Mouse (Mus musculus) cerebellum, postnatal 4 days (tissue): Measurements from ENCODE around the gene E130308A19Rik.

ENCODE experiments used
- DNase-seq, 2 experiments: peaks; one replicate each; pipeline ENCODE4 v3.0.0; 2022; ENCODE audit warnings: low spot score in 2 of 2, mixed read lengths in 1 of 2

Gene E130308A19Rik

DNA sequence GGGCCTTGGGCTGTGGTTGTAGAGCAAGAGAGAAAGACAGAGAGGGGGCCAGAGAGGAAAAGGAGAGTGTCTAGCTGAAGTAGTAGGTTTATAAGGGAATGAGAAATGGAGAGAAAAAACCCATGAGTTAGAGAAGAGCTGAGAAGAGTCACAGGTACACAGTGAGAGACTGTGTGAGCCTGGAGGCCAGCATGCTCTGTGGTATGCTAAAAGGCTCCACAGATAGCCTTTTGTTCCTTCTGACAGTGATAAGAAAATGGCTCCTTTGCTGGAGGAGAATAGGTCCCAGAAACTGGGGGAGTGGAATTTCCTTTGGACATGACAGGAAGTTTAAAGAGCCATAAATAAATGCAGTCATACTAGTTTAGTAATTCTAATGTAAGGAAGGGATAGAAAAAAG, 13.2 kb downstream of the E130308A19Rik start:
- DNase-seq, result no peak

DNA sequence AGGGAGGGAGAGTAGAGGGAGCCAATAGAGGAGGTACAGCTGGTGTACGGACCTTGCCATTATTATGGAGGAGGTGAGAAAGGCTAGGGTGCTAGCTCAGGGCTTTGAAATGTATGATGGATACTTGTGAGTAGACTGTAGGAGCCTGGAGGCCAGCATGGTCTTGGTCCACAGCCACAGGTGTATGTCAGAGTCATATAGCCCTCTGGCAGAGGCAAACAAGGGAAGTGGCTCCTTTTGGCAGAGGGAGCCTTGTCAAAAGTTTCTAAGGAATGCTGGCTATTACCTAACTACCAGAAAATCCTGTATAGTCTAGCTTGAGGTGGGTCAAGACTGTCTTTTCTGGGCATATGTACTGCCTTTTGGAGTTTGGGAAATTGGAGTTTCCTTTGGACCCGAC, 14.7 kb downstream of the E130308A19Rik start:
- no peak for DNase-seq

DNA sequence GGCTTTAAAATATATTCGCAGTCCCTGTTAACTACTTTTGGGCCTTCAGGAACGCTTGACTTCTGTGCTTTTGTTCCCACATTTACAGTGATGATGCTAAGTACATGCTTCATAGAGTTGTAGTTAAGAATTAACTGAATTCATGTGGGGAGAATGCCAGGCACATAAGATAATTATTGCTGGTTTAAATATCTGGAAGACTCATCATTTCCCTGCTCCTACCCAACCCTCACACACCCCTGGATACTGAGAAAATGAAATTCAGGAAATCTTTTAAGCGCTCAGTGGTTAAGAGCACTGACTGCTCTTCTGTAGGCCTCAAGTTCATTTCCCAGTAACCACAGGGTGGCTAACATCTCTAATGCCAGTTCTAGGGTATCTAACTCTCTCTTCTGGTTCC, 16.0 kb downstream of the E130308A19Rik start:
- no peak for DNase-seq

DNA sequence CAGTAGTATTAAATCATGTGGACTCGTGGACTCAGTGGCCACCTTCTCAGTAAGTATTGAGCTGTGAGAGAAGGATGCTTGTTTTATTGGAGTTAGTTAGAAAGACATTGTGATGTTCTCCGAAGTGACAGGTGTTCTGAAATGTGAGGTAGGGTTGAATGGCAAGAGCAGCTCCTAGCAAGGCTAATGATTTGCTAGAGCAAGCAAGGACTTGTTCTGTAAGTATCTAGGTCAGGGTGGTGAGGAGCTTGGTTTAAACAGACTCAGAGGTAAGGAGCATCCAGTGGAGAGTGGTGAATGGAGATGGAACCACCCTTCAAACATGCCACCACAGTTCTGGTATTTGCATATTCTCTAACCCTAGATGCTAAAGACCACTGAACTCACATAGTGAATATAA, 16.6 kb downstream of the E130308A19Rik start:
- DNase-seq, result no peak

DNA sequence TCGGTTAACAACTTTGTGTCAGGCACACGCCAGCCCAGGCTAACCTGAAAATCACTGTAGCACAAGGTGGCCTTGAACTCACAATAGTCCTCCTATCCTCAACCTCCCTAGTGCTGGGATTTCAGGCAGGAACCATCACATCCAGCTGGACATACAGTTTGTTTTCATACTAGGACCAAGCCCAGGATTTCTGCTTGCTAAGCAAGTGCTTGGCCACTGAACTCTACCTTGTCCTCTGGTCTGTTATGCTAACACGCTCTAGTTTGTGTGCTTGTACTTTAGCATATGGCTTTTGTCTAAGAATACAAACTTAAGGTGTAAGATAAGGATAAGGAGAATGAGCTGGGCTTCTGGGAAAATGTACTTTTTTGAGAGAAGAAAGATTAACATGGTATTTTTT, 18.4 kb downstream of the E130308A19Rik start:
- DNase-seq, result no peak

DNA sequence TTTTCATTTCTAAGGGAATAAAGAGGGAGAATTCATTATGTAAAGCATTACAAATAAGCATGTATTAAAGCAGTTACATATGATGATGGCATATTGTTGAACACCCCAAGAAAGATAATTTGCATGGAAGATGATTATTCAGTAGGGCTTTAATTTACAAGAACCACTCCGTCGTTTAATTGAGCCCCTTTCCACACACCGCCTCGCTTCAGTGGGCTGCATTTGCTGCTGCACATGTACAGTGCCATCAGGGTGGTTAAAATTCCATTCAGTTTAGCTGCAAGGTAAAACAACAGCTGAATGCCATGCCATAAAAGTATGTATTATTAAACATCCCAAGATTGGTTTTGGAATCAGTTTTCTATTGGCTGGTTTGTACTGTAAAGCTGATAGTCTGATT, 19.0 kb downstream of the E130308A19Rik start:
- no peak for DNase-seq

DNA sequence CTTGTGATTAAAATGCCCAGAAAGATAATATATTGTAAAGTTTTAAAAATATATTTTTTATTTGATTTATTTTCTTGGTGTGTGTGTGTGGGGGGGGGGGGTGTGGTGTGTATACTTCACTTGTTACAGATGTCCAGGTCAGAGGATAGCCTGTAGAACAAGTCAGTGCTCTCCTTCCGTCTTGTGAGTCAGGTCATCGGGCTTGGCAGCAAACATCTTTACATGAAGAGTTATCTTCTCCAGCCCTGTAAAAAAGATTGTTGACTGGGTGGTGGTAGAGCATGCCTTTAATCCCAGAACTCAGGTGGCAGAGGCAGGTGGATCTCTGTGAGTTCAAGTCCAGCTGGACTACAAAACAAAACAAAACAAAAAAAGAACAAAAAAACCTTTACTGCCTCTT, 19.6 kb downstream of the E130308A19Rik start:
- DNase-seq, result no peak

DNA sequence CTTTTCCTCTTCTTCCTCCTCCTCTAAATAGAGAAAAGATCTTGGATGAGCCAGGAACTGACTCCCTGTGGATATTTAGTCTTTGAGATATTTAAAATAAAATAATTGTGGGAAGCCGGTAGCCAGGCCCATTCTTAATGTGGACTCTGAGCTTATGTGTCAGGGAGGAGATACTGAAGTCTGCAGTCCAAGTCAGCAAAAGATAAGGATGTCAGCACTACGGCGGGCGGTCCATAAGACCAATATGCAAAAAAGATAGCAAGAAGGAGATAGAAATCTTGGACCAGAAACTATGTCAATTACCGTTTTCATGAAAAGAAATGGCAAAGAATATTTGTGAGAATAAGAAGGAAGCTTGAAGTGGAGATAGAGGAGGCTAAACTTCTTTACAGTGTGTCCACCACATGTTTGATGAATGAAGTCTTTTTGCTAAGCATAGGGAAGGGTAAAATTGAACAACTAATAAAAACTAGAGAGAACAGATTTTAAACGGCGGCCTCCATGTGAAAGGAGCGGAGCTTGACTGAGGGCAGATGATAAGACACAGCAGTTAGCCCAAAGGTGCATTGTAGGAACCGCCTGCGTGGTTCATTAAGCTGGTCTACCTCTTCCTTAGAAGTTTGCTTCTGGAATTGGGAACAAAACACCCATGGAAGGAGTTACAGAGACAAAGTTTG, 20.1 kb downstream of the E130308A19Rik start:
- DNase-seq, result no peak

DNA sequence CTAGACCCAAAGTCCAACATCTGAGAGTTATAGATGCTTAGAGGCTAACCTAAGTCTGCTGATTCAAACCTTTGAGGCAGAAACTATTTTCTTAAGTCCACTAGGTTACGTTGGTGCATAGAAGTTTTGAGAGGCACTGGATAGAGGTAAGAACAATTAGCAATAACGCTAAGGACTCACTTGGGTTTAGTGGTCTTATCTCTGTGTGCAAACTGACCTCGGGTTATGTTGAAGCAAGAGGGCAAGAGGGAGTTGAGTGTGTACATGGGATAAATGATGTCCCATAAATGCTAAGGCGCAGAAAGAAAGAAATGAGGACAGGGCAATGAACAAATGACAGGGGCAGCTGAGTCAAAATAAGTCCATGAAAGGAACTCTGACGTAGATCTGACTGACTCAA, 23.1 kb downstream of the E130308A19Rik start:
- no peak for DNase-seq

DNA sequence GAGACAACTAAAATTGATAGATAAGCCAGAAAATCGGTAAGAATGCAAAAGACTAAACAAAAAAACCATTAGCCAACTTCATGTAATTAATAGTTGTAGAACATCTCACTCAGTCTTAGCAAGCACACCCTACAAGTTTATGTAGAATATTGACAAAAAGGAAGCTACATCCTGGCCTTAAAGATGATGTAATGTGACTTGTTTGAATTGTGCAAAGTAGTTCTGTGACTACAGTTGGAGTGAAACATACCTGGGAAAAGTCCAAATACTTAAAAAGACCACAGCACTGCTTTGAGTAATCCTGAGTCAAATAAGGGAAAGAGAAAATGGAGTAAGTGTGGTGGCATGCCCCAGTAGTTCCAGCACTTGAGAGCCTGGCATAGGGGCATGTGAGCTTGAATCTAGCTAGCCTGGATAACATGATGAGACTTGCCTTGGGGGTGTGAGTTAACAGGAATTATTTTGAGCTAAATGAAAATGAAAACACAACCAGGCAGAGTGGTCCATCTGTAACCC, 26.2 kb downstream of the E130308A19Rik start:
- DNase-seq, result no peak

DNA sequence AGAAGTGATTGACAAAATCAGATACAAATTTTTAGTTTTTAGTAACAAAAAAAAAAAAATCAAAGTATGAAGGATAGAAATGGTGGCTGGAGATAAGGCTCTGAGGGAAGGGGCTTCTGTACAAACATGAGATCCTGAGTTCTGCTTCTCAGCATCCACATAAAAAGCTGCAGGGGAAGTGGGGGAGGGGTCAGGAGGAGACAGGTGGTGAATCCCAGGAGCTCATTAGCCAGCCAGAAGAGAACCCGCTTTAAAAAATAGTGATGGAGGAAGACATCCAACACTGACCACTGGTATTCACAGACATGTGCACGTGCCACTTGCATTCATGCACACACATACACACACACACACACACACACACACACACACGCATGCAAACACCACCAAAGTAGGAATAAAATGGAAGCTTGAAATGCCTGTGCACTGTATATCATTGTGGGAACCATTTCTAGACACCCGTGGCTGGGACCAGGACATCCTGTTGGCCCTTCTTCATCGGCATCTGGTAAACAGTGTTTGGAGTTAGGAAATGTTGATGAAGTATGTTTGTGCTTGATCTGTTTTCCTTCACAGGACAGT, 30.1 kb downstream of the E130308A19Rik start:
- DNase-seq, result no peak

DNA sequence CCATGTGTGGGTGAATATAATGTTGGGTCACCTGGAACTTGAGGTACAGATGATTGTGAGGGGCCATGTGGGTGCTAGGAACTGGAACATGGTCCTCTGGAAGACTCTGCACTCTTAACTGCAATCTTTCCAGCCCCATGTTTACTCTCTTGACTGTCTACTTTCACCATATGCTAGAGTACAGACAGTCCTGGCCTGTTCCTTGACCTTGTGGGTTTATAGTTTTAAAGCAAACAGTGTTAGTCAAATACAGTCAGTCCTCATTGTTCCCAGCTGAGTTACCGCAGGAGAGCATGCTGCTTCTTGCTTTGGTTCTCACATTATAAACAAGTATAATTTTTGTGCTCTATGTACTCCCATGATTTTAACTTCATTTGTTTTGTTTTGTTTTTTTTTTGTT, 36.2 kb downstream of the E130308A19Rik start:
- DNase-seq, result no peak

DNA sequence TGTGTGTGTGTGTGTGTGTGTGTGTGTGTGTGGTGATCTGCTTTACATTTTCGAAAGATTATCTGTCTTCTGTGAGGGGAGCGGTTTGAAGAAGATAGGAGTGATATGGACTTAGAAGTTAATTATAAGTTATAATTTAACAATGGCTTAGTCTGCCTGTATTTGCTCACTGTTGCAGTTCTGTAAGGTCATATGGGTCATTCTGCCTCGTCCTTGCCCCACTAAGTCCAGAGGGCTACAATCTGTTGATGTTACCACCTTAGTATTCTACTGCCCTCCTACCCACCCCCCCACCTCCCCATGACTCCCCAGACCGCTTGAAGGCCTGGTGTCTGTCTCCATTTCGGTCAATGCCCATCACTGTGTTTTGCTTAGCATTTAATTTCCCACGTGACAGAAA, 37.4 kb downstream of the E130308A19Rik start:
- DNase-seq, result no peak

DNA sequence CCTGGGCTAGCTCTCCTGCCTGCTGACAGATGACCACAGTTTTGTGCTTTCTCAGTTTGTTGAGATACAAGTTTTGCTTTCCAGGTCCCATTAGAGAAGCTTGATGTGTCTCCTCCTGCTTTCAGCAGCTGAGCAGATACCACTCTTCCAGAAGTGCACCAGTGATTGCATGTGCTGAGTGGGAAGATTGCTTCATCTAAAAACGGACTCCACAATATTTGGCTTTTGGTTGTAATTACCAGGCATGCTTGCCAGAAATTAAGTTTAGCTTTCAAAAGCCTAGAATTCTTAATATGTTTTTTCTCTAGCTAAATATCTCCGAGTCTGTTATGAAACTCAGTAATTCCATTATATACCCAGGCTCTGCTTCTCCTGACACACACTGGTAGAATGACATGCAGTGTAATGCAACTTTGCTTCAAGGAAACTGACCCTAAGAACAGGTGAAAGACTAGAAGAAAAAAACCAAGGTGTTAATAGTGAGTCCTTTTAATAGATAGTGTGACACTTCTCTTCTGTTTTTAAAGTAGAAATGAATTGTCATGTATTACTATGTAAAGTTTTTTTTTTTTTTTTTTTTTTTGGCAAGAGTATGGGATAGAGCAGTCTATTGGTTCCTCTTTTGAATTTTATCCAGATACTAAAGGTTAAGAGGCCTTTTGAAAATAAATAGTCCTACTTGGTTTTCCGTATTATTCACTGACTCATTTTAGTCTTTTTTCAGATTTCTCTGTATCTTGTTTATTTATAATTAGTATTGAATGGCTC, 40.7 kb downstream of the E130308A19Rik start:
- DNase-seq, result no peak

DNA sequence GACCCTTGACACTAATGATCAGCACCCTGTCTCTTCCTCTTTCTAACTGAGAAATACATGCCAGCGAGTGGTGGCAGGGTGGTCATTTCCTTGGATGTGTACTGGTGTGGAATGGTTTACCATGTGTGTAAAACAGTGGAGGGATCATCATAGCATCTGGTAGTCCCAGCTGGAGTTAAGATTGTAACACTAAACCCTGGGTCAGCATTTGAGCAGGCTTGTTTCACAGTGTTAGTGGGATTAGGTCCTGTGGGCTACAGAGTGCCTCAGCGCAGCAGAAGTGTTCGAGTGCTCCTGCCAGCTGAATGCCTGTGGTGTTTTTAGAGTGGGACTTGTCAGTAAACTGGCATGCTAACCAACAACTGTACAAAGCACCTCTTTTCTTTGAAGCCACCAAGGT, 42.0 kb downstream of the E130308A19Rik start:
- no peak for DNase-seq

DNA sequence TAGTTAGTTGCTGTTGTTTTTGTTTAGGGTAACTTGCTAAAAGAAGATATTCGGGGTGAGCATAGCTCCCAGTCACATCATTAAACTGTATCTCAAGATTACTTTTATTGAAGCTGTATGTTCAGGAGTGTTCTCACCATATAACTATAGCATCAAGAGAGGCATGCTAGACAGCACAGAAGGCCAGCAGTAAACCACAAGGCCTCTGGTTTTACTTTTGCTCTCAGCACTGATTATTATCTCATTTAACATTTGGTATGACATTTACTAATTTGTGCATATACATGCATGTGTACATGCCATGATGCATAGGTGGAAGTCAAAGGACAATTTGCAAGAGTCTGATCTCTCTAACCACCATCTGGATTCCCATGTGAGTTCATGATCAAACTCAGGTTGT, 43.1 kb downstream of the E130308A19Rik start:
- DNase-seq, result no peak

DNA sequence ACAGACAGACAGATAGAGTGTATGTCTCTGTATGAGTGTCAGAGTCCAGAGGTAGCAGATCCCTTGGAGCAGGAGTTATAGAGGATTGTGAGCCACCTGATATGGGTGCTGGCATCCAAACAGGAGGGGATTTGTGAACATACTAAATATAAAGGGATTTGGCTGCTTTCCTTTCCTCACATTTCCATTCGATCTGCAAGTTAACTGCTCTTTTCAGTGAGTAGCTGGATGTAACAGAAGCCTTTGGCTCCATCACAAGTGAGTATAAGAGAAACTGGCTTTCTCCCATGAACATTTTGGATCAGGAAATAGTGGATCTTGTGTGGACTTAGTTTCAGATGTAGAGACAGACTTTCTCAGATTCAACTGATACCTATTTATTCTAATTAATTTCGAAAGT, 44.0 kb downstream of the E130308A19Rik start:
- no peak for DNase-seq

DNA sequence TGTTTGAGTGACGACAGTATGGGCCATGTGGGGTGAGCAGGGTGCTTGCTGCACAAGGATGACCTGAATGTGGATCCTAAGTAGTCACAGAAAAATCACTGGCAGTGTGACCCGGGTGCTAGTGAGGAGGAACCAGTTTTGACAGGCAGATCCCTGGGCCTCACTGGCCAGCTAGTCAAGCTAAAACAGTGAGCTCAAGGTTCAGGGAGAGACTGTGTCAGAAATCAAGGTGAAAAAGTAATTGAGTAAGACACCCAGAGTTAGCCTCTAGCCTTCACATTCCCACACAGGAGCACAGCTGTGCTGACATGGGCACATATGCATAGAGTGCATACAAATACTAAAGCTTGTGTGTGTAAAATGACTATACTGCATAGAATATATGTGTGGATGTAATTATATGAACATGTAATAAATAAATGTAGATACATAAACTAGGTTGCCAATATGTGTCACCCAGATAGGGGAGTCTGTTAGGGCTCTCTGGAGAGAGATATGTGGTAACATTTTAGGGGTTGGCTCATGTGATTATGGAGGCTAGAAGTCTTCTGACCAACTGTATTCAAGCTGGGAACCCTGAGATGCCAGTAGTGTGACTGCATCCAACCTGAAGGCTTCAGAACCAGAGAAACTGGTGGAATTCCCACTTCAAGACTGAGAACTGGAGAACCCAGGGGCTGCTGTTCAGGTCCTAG, 47.6 kb downstream of the E130308A19Rik start:
- DNase-seq, result no peak

DNA sequence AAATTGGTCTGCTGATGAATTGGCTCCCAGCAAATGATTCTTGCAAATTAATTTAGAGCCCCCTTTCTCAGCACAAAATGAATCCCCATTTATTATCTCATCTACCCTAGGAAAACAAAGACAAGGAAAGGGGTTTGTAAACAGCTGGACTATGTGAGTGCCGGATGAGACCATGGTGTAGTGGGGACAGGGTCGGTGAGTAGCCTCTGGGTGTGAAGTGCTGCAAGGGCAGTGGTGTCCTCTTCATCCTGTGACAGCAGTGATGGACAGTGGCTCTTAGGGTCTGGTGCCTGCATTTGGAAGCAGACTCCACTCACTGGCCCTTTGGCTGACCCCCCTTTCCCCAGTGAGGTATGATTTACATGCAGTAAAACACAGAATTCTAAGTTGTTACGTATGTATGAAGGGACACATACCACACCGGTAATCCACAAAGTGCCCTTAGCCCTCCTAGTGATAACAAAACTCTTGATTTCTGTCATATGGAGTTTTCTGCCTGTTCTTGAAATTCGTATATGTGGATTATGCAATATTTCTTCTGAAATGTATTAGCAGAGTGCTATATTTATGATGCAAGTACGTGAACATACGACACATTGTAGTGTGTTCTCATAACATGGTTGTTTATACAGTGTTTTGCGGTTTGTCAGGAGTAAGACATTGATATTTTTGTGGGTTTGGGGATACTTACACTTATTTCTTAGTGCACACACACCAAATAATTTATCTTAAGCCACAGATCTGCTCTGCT, 49.1 kb downstream of the E130308A19Rik start:
- DNase-seq, result no peak

DNA sequence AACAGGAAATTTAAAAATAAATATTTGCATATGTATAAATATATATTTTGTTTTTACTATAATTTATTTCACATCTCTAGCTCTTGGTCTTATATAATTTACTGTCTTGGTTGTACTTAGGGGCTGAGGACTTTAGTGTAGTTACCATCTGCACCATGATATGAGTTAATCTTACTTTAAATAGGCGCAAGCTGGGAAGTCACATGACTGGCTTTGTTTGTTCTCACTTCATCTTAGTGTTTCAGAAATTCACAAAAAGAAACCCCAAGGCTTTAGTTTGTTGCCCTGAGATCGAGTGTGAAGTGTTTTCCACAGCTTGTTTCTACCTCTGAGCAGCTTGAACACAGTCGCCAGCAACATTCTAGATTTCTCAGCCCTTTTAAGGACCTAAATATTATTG, 49.7 kb downstream of the E130308A19Rik start:
- DNase-seq, result no peak

DNA sequence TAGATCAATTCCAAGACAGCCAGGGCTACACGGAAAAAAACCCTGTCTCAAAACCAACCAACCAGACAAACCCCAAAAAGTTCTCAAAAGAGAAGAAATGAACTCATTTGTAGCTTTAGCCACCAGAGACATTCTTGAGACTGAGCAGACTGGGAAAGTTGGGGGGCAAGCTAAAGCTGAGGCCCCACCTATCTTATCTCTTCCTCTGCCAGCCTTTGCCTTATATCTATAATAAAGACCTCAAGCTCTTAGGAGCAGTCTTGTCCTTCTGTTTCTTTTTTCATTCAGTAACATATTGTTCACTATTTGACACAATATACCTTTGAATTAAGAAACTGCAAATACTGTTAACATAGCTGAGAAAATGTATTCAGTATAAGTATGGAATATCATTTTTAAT, 55.4 kb downstream of the E130308A19Rik start:
- DNase-seq, result no peak

DNA sequence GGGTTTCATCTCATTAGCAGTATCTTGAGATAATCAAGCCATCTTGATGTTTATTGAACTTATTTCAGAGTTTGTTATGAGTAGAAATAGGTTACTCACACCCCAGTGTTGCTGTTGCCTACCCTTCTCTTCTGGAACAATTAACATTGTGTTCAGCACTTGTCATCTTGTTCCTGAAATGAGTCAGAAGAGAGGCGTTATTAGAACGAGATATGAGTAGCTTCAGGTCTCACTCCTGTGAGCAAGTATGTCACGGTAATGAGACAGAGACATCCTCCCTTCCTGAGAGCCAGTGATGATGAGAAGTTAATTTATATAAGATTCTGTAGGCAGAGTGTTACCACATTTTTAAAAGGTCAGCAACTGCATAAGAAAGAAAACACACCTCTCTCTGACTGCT, 56.5 kb downstream of the E130308A19Rik start:
- DNase-seq, result no peak
